Mouse (Mus musculus): ENCODE measurements around the gene Mybbp1a.

The Mybbp1a gene

DNA sequence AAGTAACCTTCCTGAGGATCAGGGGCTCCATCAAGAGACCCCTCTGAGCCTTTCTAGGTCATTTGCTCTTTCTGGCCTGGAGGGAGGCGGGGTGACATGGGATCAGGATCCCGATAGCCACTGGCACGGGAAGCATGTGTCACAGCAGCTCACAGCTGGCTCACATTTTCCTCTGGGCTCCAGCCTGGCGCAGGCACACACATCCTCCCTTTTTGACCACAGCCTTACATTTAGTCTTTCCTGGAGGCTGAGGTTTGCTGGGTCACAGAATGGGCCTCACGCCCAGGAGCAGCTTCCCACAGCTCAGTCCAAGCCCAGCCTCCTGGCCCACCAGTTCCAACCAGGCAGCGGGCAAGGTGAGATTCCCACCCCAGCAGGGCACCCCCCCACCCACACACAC lies 37.1 kb downstream of the Mybbp1a start:
- DNase-seq (ENCODE audit: low spot score), result no peak

DNA sequence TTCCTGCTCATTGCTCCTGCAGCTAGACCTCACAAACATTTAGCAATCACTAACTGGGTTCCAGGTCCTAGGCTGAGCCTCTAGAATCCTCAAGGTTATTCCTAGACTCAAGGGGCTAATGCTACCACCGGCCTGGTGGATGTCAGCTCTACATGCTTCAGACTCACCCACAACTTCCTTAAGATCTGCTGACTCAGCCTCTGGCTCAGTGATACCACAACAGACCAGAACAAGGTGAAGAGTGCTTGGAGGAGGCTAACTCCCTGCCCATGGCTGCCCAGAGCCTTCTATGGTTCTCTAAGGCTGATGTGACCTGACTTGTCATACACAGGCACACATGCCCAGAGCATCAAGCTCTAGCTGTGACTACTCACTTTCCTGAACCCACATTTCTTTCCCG lies 38.3 kb downstream of the Mybbp1a start:
- DNase-seq (ENCODE audit: low spot score), result no peak

DNA sequence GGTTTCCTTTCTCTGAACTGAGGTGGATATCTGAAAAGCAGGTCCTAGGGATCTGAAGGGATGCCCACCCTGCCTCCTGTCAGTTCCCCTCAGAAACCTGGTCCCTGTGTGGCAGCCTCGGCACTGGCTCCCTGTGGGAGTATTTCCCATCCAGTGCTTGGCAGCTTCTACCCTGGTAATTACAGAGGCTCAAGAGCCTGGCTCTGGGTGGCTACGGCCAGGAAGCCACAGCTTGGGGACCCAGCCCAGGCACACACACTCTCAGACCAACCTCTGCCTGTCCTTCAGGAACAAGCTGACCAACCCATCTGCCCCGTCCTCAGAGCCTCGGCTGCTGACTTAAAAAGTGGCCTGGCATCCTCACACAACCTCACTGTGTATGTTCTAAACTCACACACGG lies 40.2 kb downstream of the Mybbp1a start:
- DNase-seq (ENCODE audit: low spot score), result no peak

DNA sequence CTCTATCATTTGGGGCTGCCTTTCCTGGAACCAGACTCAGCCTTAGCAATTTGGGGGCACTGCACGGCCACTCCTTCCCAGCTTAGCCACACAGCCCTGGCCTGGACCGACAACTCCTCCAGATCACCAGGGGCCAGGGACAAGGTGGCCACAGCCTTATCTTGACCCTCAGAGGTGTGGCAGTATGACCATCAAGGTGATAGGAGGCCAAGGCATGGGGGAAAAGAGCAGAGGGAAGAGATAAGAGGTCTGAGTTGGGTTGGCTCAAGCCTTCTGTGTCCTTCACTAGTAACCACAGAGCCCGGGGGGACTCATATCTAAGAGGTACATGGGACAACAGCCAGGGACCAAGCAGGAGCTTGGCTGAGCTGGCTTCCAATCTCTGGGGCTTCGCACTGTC lies 40.8 kb downstream of the Mybbp1a start:
- DNase-seq (ENCODE audit: low spot score), result no peak

DNA sequence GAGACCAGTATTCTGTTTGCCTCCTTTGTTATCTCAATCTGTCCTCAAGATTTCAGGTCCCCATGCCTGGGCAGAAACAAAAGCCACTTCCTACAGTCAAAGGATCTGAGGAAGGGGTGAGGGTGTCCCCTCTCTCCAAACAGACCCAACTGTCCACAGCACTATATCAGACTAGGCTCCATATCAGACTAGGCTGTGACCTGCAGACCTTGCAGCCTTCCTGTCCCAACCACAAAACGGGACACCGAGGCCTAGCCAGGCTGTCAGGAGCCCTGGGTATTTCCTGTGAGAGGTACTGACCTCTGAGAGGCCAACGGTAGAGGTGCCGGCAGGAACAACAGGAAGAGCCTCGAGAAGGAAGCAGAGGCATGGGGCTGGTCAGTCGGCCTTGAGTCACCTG lies 43.4 kb downstream of the Mybbp1a start:
- DNase-seq (ENCODE audit: low spot score), result no peak

DNA sequence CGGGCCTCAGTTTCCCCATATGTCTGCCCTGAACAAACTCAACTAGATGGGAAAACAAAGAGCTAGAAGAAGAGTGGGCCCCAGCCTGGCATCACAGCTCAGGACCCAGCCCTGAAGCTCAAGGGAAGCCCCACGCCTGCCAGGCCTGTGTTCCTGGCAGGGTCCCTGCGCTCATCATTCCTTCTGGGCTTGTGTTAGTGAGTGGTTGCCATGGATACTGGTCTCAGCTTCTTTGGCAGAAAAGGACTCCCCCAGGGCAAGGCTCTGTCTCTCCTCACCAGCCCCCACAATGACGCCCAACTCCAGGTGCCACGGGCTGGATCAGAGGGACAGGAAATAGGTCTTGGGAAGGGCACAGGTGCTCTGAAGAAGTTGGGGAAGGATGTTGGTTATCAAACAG lies 44.0 kb downstream of the Mybbp1a start:
- no peak for DNase-seq (ENCODE audit: low spot score)

DNA sequence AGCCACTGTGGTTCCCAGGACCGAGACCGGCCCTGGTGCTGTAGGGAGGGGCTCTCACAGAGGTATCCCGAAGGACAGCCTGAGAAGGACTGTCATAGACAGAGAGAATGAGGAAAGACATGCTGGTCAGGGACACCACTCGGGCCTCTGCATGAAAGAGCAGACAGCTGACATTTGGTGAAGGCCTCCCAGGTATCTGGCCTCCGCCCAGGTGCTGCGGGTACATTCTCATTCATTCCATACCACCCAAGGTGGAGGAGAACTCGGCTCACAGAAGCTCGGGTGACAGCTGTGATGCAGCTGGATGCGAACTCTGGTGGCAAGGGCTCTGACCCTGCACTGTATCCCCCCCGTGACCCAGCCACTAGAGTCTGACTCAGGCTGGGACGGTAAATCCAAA lies 44.8 kb downstream of the Mybbp1a start:
- DNase-seq (ENCODE audit: low spot score), result no peak

DNA sequence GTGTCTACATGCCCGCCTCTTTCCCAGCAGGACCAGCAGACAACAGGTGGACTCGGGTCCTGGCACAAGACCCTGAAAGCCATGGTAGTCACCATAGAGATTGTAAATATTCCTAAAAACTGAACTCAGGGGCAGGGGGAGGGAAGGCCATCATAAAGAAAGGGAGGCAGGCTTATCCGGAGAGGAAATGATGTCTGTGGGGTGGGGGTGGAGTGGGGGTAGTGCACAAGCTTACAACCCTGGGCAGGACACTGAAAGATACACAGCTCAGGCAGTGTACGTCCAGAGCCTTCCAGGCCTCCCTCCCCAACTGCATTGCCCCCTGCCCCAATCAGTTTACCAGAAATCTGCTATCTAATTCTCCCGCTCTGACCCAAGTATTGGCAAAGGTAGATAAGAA lies 46.0 kb downstream of the Mybbp1a start:
- no peak for DNase-seq (ENCODE audit: low spot score)

DNA sequence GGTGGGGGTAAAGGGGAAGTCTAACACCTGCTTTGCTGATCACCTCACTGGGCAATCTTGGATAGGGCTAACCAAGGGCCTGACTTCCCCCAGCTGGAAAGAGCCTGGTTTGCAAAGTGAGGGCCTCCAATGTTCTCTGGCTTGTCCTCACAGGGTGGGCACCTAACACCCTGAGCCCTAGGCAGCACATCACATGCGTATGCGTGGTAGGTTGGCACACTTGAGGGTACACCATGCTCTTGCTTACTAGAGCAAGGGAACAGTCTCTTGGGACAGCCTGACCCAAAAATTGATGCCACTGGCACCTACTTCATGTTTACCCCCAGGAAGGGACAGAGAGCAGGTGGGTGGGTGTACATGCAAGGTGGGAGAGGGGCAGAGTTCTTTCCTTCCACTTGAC lies 46.6 kb downstream of the Mybbp1a start:
- DNase-seq (ENCODE audit: low spot score), result no peak

DNA sequence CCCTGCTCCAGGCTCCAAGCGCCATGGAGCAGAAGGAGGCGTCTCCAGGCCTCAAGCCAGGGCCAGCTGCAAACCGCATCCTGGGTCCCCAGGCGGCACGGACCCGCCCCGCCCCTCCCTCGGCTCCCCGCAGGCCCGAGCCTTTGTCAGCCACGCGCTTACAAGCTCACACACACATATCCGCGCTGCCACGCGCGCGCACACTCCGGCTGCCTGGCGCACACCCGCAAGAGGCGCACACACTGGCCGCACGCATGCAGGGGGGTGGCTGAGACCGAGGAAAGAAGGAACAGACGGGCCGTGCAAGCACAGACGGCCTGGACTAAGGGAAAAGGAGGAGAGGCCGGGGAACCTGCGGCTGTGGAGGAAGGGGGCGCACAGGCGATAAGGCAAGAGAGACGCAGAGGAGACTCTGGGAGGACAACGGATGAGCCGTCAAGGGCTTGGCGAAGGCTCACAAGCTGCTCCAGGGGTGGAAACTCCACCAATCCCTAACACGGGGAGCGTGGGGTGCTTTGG lies 47.7 kb downstream of the Mybbp1a start:
- DNase-seq (ENCODE audit: low spot score), result no peak

DNA sequence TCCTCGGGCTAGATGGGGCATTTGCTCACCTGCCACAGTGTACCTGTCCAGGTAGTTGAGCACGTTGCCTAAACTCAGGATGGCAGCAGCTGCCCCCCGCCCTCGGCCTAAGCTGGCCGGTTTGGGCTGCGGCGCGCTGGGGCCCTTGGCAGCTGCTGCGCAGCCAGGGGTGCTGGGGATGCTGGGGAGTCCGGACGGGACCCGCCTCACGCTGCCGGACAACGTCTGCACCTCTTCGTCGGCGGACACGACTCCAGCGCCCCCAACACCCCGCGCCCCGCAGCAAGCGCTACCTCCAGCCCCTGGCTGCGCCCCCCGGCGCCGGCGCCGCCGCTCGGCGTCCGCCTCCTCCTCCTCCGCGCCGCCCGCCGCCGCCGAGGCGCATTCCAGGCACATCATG lies 48.2 kb downstream of the Mybbp1a start:
- DNase-seq (ENCODE audit: low spot score), result no peak

DNA sequence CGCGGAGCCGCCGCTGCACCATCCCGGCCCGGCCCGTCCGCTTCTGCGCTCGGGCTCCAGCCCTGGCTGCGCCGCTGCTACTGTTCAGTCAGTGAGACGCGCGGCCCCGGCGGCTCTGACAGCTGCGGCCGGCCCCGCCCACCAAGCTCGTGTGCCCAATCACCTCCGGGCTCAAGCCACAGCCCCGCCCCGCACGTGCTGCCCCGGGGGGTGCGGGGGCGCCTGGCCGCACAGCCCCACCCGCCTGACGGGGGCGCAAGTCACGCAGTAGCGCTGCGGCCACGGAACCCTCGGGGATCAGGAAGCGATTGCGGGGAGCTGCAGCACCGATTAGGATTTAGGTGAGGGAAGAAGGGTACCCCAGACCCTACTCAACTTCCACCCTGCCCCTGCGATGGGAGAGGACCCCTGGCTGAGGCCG lies 48.7 kb downstream of the Mybbp1a start, which contains the start of gene Spns2:
TSS of gene Spns2 (minus strand) at position 24 of the 421 bp plus-strand sequence.
- peak; percentile 91 for DNase-seq (ENCODE audit: low spot score)

DNA sequence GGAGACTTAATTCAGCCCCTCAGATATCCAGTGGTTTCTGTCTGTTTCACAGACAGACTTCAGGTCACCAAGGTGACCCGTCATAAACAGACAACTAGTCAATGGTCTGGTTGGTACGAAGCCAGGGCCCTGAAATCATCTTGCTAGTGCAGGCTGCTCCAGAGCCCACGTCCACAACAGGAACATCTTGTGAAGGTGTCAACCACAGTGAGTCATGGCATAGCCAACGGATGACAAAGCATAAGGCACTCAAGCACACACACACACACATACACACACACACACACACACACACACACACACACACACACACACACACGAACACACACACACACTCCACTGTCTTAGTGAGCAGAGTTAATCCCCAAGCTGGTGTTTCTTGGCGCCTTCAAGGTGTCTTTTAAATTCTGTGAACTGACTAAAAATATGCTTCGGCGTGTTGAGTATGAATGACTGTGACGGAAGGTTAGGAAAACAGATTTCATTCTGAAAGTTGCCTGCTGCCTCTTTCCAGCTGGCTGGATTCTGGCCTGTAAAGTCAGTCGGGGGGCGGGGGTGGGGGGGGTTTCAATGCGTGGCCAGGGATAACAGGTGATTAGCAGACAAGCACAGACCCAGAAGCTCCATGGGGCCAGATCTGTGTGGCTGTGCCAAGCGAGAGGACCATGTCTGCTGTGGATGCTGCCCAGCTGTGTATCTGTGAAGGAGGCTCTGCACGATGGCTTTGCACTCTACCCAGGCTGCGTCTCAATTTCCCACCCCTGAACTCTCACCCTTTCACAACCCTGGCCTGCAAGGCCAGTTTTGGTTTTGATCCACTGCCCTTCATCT lies 50.2 kb downstream of the Mybbp1a start:
- DNase-seq (ENCODE audit: low spot score), result no peak

DNA sequence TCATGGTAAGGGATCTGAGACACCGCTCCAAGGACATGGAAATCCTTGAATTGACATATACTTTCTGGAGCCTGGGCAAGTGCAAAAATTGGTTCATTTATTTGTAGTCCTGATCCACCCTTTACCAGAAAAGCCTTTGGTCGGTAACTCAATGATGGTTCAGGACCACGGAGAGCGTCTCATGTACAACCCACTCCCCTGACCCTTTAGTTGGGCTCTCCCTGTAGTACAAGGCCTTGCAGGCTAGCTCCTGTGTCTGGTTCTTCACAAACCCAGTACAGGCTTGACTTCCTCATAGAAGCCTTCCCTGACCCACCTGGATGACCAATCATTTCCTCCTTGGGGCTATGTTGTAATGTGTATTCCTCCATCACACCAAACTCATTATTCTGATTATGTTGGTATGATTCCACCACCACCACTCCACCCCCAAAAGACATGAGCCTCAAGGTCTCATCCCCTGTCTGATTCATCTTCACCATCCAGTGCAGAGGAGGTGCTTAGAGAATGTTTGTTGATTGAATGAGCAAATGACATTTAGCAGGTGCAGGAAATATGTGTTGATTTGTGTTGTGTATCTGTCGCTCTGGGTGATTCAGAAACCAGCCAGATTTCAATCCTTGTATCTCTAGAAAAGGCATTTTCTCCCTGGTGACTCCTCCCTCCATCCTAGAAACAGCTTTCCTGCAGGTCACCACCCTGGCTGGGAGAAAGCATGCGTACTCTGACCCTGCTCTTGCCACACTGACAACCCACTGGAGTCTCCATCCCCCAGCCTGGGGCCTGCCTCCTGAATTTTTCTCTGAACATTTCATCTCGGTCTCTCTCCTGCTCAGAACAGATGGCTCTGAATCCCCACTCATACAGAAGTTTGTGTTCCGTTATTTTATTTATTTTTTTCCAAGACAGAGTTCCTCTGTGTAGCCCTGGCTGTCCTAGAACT lies 53.2 kb downstream of the Mybbp1a start:
- no peak for DNase-seq (ENCODE audit: low spot score)

DNA sequence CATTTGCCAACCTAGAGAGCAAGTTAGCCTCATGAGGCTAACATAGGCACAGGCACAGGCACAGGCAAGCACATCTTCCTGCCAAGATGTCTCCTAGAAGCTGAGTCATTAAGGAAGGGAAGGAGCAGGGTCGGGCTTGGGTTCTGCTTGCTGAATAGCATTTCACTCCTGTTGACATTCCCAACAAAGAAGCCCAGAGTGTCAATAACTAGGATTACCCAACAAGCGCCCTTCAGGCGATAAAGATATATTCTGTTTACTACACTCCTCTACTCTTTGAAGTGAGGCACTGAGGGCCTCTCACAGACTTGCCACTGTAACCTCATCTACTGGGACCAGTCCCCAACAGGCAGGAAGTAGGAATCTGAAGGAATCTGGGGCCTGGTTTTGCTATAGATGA lies 54.9 kb downstream of the Mybbp1a start:
- DNase-seq (ENCODE audit: low spot score), result no peak

DNA sequence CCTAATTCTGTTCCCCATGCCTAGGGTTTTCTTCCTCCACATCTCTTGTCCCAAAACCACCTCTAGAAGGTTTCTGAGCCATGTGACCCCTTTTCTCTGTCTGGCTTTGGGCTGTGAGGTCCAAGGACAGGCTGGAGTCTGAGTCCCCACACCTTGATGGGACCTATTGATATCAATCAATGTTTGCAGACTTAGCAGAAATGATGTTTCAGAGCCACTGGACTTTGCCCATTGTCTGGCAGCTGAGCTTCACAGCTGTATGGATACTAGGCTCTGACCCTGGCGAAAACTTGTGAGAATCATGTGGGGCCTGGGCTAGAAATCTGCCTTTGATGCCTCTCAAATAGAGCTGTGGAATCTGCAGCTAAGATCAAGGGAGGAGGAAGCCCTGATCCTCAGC lies 55.6 kb downstream of the Mybbp1a start:
- no peak for DNase-seq (ENCODE audit: low spot score)

DNA sequence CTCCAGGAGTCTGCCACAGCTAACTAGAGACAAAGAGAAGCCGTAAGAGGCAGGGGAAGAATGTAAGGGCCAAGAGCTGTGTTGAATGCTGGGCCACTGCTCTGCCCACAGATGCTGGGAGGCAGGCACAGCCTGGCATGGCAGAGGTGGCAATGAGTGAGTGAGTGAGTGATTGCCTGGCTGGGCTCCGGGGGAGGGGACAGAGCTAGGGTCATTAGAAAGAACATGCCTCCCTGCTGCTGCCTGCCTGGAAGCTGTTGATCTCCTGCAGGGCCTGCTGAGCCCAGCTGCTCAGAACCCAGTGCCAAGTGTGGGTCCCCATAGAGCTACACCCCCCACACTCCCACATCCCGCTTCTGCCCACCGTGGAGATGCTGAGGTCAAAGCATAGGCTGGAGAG lies 56.2 kb downstream of the Mybbp1a start:
- DNase-seq (ENCODE audit: low spot score), result no peak

DNA sequence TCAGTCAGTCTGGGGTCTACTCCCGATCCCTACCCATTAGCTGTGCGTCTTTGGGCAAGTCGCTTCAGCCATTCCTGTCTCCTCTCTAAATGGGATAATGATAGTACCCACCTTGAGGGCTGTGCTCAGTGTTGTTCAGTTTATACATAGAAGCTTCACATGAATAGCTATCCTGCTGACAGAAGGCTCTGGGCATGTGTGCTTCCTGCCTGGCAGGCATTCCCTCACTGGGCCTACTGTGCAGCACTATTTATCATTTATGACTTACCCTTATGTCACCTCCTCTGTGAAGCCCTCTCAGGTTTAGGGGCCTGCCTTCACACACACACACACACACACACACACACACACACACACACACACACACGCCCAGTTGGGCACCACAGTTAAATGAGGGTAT lies 59.0 kb downstream of the Mybbp1a start:
- no peak for DNase-seq (ENCODE audit: low spot score)

Measured in testis, postnatal 10 days (tissue).